Mouse (Mus musculus): ENCODE data around the gene Rpp25. TPM values are rescaled to one million over a fixed set of nuclear protein-coding genes. Genes with fewer than 3 reads are reported as not detected.

The Rpp25 gene
- total RNA-seq, 1 experiment: 48.7 TPM

DNA sequence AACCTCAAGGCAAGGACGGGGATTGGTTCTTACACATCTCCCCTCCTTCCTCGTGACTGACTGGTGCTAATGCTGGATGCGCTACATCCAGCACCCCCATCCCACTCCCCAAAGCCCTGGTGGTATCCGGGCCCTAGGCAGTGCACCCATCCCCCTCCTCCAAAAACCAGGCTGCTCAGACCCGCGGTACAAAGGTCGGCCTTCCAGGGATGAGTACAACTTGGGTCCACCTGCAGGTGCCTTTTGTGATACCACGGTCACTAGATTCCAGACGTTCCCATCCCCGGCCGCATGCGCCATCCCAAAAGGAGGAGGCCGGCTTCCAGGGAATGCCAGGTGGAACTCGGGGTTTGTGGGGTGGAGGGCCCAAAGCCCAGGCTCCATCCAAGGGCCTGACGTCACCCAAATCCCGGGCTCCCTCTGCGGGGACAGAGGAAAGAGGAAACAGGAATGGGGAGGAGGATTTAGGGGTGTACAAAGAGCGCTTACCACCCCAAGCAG, 36.5 kb upstream of the Rpp25 start:
- in situ Hi-C loops (cut with MboI; ENCODE audit: low sequenced_read_pairs in 2 of 2, unreplicated experiment in 2 of 2): no loop called here
- TF ChIP-seq HCFC1 (IDR thresholded peaks at IDR 0.05; ENCODE audit: borderline replicate concordance, insufficient read depth, low read length): no peak
- Histone ChIP-seq H3K4me1 (ENCODE audit: control insufficient read depth in 2 of 2, insufficient read depth in 2 of 2, low read length in 2 of 2, poor library complexity in 1 of 2) (peaks cover 0 to 12% of the 10 kb centered on the region in 2 experiments; a peak in 3 of 4 replicates), H3K36me3 (ENCODE audit: control insufficient read depth, insufficient read depth, low read length, poor library complexity, severe bottlenecking) (peaks cover 4% of the 10 kb centered on the region; the same call in 1 of the 2 replicates), H3K4me3 (ENCODE audit: insufficient read depth in 1 of 2, low read depth in 1 of 2, low read length in 2 of 2, poor library complexity in 1 of 2, severe bottlenecking in 1 of 2) (peak overlapping the region; percentile 72 to 95), H3K9me3 (ENCODE audit: control insufficient read depth, insufficient read depth, low read depth, low read length) (no peaks in the 10 kb centered on the region), H3K9ac (ENCODE audit: insufficient read depth, low read depth, low read length, poor library complexity, severe bottlenecking) (peak overlapping the region; percentile 91), H3K27ac (ENCODE audit: insufficient read depth, low read depth, low read length, poor library complexity, severe bottlenecking) (peak overlapping the region; percentile 22; the same call in 1 of the 2 replicates)
- DNase-seq (ENCODE audit: low read depth, low spot score): peak; percentile 20

DNA sequence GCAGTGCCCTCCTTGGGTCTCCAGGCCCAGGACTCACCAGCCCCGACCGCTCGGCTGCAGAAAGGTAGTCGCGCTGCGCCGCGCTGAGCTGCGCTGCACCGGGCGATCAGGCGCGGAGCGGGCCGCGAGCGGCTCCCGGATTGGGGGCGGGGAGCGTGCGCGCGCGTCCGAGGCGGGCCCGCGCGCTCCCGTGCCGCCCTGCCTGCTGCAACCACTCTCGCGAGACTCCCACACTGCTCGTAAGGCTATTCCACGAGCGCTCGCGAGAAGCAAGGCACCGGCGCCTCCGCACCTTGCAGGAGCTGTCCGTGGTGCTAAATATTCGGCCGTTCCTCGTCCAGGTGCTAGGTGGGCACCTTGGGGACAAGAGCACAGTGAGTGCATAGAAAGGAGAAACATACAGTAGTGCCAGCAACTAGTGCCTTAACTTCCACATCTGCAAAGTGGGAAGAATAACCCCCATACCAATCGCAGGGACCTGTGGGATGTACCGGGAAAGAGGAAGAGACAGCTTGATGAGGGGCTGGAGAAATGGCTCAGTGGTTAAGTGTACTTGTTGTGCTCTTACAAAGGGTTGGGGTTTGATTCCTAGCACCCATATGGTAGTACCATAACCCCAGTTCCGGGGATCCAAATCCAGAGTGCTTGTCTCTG, 35.8 kb upstream of the Rpp25 start, which contains the start of gene Scamp5:
Scamp5 (minus strand) TSS at position 165 of the 654 bp plus-strand sequence.
- H3K4me1 ChIP-seq (ENCODE audit: control insufficient read depth in 2 of 2, insufficient read depth in 2 of 2, low read length in 2 of 2, poor library complexity in 1 of 2): peaks cover 0 to 9% of the 10 kb centered on the region in 2 experiments; a peak in 2 of 4 replicates
- peaks cover 4% of the 10 kb centered on the region; the same call in 1 of the 2 replicates for H3K36me3 ChIP-seq (ENCODE audit: control insufficient read depth, insufficient read depth, low read length, poor library complexity, severe bottlenecking)
- in situ Hi-C loops (cut with MboI; ENCODE audit: low sequenced_read_pairs in 2 of 2, unreplicated experiment in 2 of 2): no loop called here
- peak within 1 kb of the TSS; percentile 91 for H3K9ac ChIP-seq (ENCODE audit: insufficient read depth, low read depth, low read length, poor library complexity, severe bottlenecking)
- H3K27ac ChIP-seq (ENCODE audit: insufficient read depth, low read depth, low read length, poor library complexity, severe bottlenecking): peak within 1 kb of the TSS; percentile 22; the same call in 1 of the 2 replicates
- DNase-seq (ENCODE audit: low read depth, low spot score): peak; percentile 93
- no peaks in the 10 kb centered on the region for H3K9me3 ChIP-seq (ENCODE audit: control insufficient read depth, insufficient read depth, low read depth, low read length)
- TF ChIP-seq ZC3H11A (IDR thresholded peaks at IDR 0.05; ENCODE audit: borderline replicate concordance, low read depth, low read length): no peak
- TF ChIP-seq HCFC1 (IDR thresholded peaks at IDR 0.05; ENCODE audit: borderline replicate concordance, insufficient read depth, low read length): peak; percentile 17; the same call in 1 of the 2 replicates
- TF ChIP-seq CHD2 (IDR thresholded peaks at IDR 0.05; ENCODE audit: low read depth, low read length): peak; percentile 99
- peak within 1 kb of the TSS; percentile 72 to 95 for H3K4me3 ChIP-seq (ENCODE audit: insufficient read depth in 1 of 2, low read depth in 1 of 2, low read length in 2 of 2, poor library complexity in 1 of 2, severe bottlenecking in 1 of 2)

DNA sequence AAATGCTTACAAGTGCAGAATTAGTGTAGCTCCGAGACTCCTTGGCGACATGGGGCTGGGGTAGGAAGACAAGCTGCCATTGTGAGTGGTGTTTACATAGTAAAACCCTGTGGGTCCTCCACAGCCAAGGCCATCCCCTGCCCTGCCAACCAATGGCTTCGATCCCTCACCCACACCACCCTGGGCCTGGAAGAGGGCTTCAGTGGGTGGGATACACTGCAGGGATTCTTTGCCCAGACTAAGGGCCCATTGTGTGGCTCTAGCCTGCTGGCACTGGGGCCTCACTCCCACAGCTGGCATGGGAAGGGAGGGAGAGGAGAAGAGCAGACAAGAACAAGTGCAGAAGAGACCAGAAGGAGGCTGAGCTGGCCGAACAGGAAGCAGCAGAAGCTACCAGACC, 34.9 kb upstream of the Rpp25 start:
- in situ Hi-C loops (cut with MboI; ENCODE audit: low sequenced_read_pairs in 2 of 2, unreplicated experiment in 2 of 2): no loop called here
- Histone ChIP-seq H3K9ac (ENCODE audit: insufficient read depth, low read depth, low read length, poor library complexity, severe bottlenecking) (no peak overlapping the region), H3K4me3 (ENCODE audit: insufficient read depth in 1 of 2, low read depth in 1 of 2, low read length in 2 of 2, poor library complexity in 1 of 2, severe bottlenecking in 1 of 2) (no peak overlapping the region), H3K36me3 (ENCODE audit: control insufficient read depth, insufficient read depth, low read length, poor library complexity, severe bottlenecking) (peaks cover 4% of the 10 kb centered on the region; the same call in 1 of the 2 replicates), H3K9me3 (ENCODE audit: control insufficient read depth, insufficient read depth, low read depth, low read length) (no peaks in the 10 kb centered on the region), H3K4me1 (ENCODE audit: control insufficient read depth in 2 of 2, insufficient read depth in 2 of 2, low read length in 2 of 2, poor library complexity in 1 of 2) (peaks cover 0 to 7% of the 10 kb centered on the region in 2 experiments; a peak in 2 of 4 replicates), H3K27ac (ENCODE audit: insufficient read depth, low read depth, low read length, poor library complexity, severe bottlenecking) (no peak overlapping the region)
- TF ChIP-seq HCFC1 (IDR thresholded peaks at IDR 0.05; ENCODE audit: borderline replicate concordance, insufficient read depth, low read length) (no peak), ZC3H11A (IDR thresholded peaks at IDR 0.05; ENCODE audit: borderline replicate concordance, low read depth, low read length) (no peak), CHD2 (IDR thresholded peaks at IDR 0.05; ENCODE audit: low read depth, low read length) (no peak), ZNF384 (IDR thresholded peaks at IDR 0.05; ENCODE audit: low read depth, low read length) (no peak), MAFK (IDR thresholded peaks at IDR 0.05; ENCODE audit: insufficient read depth, low read depth, low read length) (no peak)
- no peak for DNase-seq (ENCODE audit: low read depth, low spot score)

DNA sequence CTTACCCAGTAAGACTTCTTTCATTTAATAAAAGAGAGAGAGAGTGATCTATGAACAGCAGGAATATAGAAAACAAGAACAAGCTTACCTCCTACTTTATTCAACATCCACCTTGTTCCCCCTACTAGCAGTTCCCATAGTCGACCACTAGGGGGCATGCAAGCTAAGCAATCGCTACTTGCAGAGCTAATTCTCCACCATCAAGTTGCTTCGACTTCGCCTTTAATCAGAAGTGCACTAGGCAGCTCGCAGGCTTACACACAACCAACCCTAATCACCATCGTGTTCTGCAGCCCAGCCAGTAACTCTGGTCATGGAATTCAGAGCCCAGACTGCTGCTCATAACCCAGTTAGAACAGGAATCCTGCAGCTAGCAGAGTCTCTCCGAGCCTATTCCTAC, 18.1 kb upstream of the Rpp25 start:
- no peak overlapping the region for H3K27ac ChIP-seq (ENCODE audit: insufficient read depth, low read depth, low read length, poor library complexity, severe bottlenecking)
- H3K9ac ChIP-seq (ENCODE audit: insufficient read depth, low read depth, low read length, poor library complexity, severe bottlenecking): no peak overlapping the region
- no peaks in the 10 kb centered on the region for H3K9me3 ChIP-seq (ENCODE audit: control insufficient read depth, insufficient read depth, low read depth, low read length)
- no peaks in the 10 kb centered on the region for H3K36me3 ChIP-seq (ENCODE audit: control insufficient read depth, insufficient read depth, low read length, poor library complexity, severe bottlenecking)
- TF ChIP-seq ZC3H11A (IDR thresholded peaks at IDR 0.05; ENCODE audit: borderline replicate concordance, low read depth, low read length) (peak; percentile 93), MAFK (IDR thresholded peaks at IDR 0.05; ENCODE audit: insufficient read depth, low read depth, low read length) (0 out of 2 replicates have a peak, but pooled peaks have one; percentile 34), CHD2 (IDR thresholded peaks at IDR 0.05; ENCODE audit: low read depth, low read length) (no peak)
- no peak overlapping the region for H3K4me3 ChIP-seq (ENCODE audit: insufficient read depth in 1 of 2, low read depth in 1 of 2, low read length in 2 of 2, poor library complexity in 1 of 2, severe bottlenecking in 1 of 2)
- no peak for DNase-seq (ENCODE audit: low read depth, low spot score)
- no peaks in the 10 kb centered on the region; a peak in 2 of 4 replicates for H3K4me1 ChIP-seq (ENCODE audit: control insufficient read depth in 2 of 2, insufficient read depth in 2 of 2, low read length in 2 of 2, poor library complexity in 1 of 2)
- in situ Hi-C loops (cut with MboI; ENCODE audit: low sequenced_read_pairs in 2 of 2, unreplicated experiment in 2 of 2): no loop called here
